Mouse (Mus musculus) erythroblast, embryonic 14.5 days (primary cell): Measurements from ENCODE around the gene Cbr1.

Experiments used
- GATA1 ChIP-seq: IDR thresholded peaks from 2 replicates; pipeline ENCODE4 v1.6.1; 2012; ENCODE audit warnings: low read length, inconsistent platforms, mixed read lengths
- TAL1 ChIP-seq: IDR thresholded peaks from 3 replicates; pipeline ENCODE4 v1.6.1; 2012; ENCODE audit warnings: low read length, inconsistent platforms, mixed read lengths

- TF ChIP-seq GATA1 (no peak), TAL1 (no peak)
These were observed 14.7 kb upstream of the Cbr1 start for GRCm38 (mm10) chr16:93590915-93591314.
